Mouse (Mus musculus) spleen, postnatal 0 days (tissue): ENCODE measurements around the gene Ssxa1. TPM values are rescaled to one million over a fixed set of nuclear protein-coding genes. Genes with fewer than 3 reads are reported as not detected.

Experiments
- polyA plus RNA-seq: library from polyadenylated mRNA; unstranded; fragments of >200 nt; fragmentation: Nextera tagmentation; extraction: Ambion mirVana; gene quantifications from 2 replicates; pipeline ENCODE4 v1.2.1, GENCODE M21; 2015

Gene Ssxa1
- not detected in 2 replicates for polyA plus RNA-seq

DNA sequence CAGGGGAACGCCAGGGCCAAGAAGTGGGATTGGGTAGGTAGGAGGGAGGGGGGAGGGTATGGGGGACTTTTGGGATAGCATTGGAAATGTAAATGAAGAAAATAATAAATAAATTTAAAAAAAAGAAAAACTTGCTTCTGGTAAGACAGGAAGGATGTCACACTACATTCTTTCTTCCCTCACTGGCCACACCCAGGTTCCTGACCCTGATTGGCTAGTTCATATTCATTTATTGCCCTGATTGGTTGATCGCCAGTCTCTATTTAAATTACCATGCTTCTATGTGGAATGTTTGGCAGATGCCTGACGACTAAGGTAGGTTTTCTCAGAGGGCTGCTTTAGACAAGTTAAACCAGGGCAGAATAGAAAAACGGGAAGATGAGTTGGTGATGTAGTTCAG lies at the start of gene Ssxa1:
Gene Ssxa1 (plus strand): TSS at position 301 of the 400 bp plus-strand sequence.

DNA sequence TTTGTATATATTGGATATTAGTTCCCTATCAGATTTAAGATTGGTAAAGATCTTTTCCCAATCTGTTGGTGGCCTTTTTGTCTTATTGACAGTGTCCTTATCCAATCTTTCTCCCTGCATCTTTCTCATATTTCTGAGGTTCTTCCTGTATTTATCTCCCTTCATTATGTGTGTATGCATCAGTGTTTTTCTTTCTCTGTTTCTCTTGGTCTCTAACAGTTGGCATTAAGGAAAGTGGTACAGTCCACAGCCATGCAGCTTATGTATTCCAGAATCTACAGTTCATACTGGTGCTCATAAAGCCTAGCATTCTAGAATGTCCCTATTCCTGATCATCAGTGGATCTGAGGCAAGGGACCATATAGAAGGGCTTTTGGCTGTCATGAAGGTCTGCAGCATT lies 47.5 kb upstream of the Ssxa1 start, which contains the start of gene Spaca5:
Gene Spaca5 (plus strand): TSS at position 301 of the 400 bp plus-strand sequence.

DNA sequence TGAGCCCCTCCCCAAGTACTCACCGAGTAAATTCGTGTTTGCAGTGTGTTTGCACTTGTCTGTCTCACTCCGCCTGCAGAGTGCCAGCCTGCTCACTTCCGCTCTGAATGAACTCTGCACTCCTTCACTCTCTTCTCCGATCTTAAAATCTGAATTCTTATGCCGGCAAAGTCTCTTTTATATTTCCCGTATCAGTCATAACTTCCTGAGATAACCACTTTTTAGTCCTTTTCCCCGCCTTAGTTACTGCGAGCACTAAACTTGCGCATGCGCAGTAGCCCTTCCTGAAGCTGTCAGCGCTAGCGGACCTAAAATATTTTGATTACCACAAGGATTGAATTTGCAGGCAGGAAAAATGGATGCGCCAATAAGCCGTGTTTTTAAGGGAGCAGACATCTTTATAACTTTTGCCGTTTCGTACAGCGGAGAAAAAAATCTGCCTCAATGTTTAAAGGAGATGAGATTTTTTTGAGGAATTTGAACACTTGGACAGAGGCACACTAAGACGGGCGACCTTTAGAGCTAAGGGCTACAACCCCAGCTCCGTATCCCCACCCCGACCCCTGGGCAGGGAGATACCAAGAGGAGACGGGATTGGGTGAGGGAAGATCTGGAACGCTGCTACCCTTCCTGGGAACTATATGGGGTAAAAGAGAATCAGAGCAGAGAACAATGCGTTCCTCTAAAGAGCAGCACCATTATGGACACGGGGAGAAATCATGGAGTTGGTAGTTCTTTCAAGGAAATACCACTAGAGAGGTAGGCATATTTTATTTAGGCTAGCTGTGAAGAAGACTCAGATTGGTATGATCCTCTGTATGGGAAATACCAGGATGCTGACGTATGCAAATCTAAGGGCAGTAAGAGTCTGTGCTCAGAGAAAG lies 26.4 kb upstream of the Ssxa1 start, which contains the start of gene Zfp300:
Gene Zfp300 (minus strand): TSS at position 545 of the 884 bp plus-strand sequence.

Other genes with a start within 250 kb of the Ssxa1 start
- gene Timp1, start 245.7 kb upstream of the Ssxa1 start, polyA plus RNA-seq, result 11.4 and 13.3 TPM in 2 replicates
- gene Syn1, start 194.8 kb upstream of the Ssxa1 start, polyA plus RNA-seq, result not detected in 2 replicates
- 39.1 and 60.3 TPM in 2 replicates for gene Cfp, start 184.3 kb upstream of the Ssxa1 start, polyA plus RNA-seq
- 2.6 and 2.8 TPM in 2 replicates for gene Elk1, start 165.2 kb upstream of the Ssxa1 start, polyA plus RNA-seq
- gene Uxt, start 153.8 kb upstream of the Ssxa1 start, polyA plus RNA-seq, result 62.3 and 66.8 TPM in 2 replicates
- 3.3 and 3.8 TPM in 2 replicates for gene Zfp182, start 53.5 kb upstream of the Ssxa1 start, polyA plus RNA-seq
- not detected in 2 replicates for gene Spaca5, start 47.4 kb upstream of the Ssxa1 start, polyA plus RNA-seq
- gene Zfp300, start 26.3 kb upstream of the Ssxa1 start, polyA plus RNA-seq, result 0.46 and 0.51 TPM in 2 replicates
- not detected in 2 replicates for gene Gm21876, start 59.8 kb downstream of the Ssxa1 start, polyA plus RNA-seq